Mouse (Mus musculus) forebrain, embryonic 11.5 days (tissue): ENCODE results near the gene Rps6ka5. TPM values are rescaled to one million over a fixed set of nuclear protein-coding genes. Genes with fewer than 3 reads are reported as not detected.

Experiments used
- ATAC-seq: fragments of 200-750 bp; cut with Nextera tagmentation; replicated peaks from 2 replicates; pipeline ENCODE4 v1.8.0; 2017; ENCODE audit warnings: moderate TSS enrichment; ENCODE audit not compliant: low FRiP score
- DNase-seq: peaks from one replicate; pipeline ENCODE4 v3.0.0-alpha.2; 2017; ENCODE audit warnings: low spot score
- H3K27ac ChIP-seq: fragments of 300-500 bp; sonication (generic); 2 replicates; pipeline ENCODE4 v1.5.1; 2014; ENCODE audit warnings: low read depth, low read length
- H3K27me3 ChIP-seq: fragments of 300-500 bp; sonication (generic); 2 replicates; pipeline ENCODE4 v1.6.1; 2014; ENCODE audit warnings: mild to moderate bottlenecking, low read length, mixed read lengths; ENCODE audit not compliant: control insufficient read depth, insufficient read depth
- H3K36me3 ChIP-seq: fragments of 300-500 bp; sonication (generic); 2 replicates; pipeline ENCODE4 v1.6.1; 2014; ENCODE audit warnings: mild to moderate bottlenecking, low read length, moderate library complexity, mixed read lengths; ENCODE audit not compliant: control insufficient read depth, insufficient read depth
- H3K4me1 ChIP-seq: fragments of 300-500 bp; sonication (generic); replicated peaks from 2 replicates; pipeline ENCODE4 v1.6.1; 2014; ENCODE audit warnings: low read length, mixed read lengths; ENCODE audit not compliant: control insufficient read depth, insufficient read depth
- H3K4me2 ChIP-seq: fragments of 300-500 bp; sonication (generic); 2 replicates; pipeline ENCODE4 v1.6.1; 2014; ENCODE audit warnings: low read depth, mild to moderate bottlenecking, low read length, moderate library complexity, mixed read lengths; ENCODE audit not compliant: severe bottlenecking
- H3K4me3 ChIP-seq: fragments of 300-500 bp; sonication (generic); 2 replicates; pipeline ENCODE4 v1.5.1; 2014; ENCODE audit warnings: low read depth, low read length
- H3K9ac ChIP-seq: fragments of 300-500 bp; sonication (generic); 2 replicates; pipeline ENCODE4 v1.6.1; 2014; ENCODE audit warnings: low read length
- H3K9me3 ChIP-seq: fragments of 300-500 bp; sonication (generic); 2 replicates; pipeline ENCODE4 v1.6.1; 2016; ENCODE audit warnings: low read length, mixed read lengths; ENCODE audit not compliant: control insufficient read depth
- WGBS: fragments of 180-500 bp; shearing (Covaris S2); extraction: QIAGEN DNeasy Blood & Tissue Kit; methylation state at CpG from one replicate; pipeline ENCODE4 v1.1.7; 2014; 5-methylcytosine and 5-hydroxymethylcytosine counted together
- polyA plus RNA-seq: library from polyadenylated mRNA; unstranded; fragments of >200 nt; fragmentation: Nextera tagmentation; extraction: Ambion mirVana; gene quantifications from 2 replicates; pipeline ENCODE4 v1.2.1, GENCODE M21; 2014

Gene Rps6ka5
- polyA plus RNA-seq, 1 experiment from 2014 or later: 3.5 TPM

- H3K4me1 ChIP-seq: no peaks in the 10 kb centered on the region
- H3K9ac ChIP-seq: no peak overlapping the region
- no peak overlapping the region for H3K4me3 ChIP-seq
- no peaks in the 10 kb centered on the region for H3K36me3 ChIP-seq
- ATAC-seq (no peak), DNase-seq (no peak)
- 57% methylated on average over 2 of the region's 2 CpGs for WGBS
- H3K4me2 ChIP-seq: no peak overlapping the region
- H3K27me3 ChIP-seq: no peaks in the 10 kb centered on the region
- H3K27ac ChIP-seq: no peak overlapping the region
- no peaks in the 10 kb centered on the region for H3K9me3 ChIP-seq
Measured at GRCm38 (mm10) chr12:100578291-100578690, 148.5 kb downstream of the Rps6ka5 start.

GRCm38 (mm10) chr12:100575739-100576138, 151.0 kb downstream of the Rps6ka5 start:
- Histone ChIP-seq H3K4me2 (no peak overlapping the region), H3K9me3 (no peaks in the 10 kb centered on the region), H3K27ac (no peak overlapping the region), H3K27me3 (no peaks in the 10 kb centered on the region), H3K4me3 (no peak overlapping the region), H3K36me3 (no peaks in the 10 kb centered on the region), H3K4me1 (no peaks in the 10 kb centered on the region), H3K9ac (no peak overlapping the region)
- DNase-seq: no peak
- no peak for ATAC-seq
- WGBS: 90% methylated on average over 3 of the region's 3 CpGs

GRCm38 (mm10) chr12:100570522-100571072, 156.2 kb downstream of the Rps6ka5 start:
- H3K9ac ChIP-seq: no peak overlapping the region
- DNase-seq (no peak), ATAC-seq (no peak)
- 85% methylated on average over 12 of the region's 12 CpGs for WGBS
- H3K4me1 ChIP-seq: no peaks in the 10 kb centered on the region
- no peak overlapping the region for H3K4me3 ChIP-seq
- H3K27me3 ChIP-seq: no peaks in the 10 kb centered on the region
- no peak overlapping the region for H3K27ac ChIP-seq
- H3K36me3 ChIP-seq: no peaks in the 10 kb centered on the region
- H3K9me3 ChIP-seq: no peaks in the 10 kb centered on the region
- no peak overlapping the region for H3K4me2 ChIP-seq

- Histone ChIP-seq H3K4me3 (no peak overlapping the region), H3K4me1 (no peaks in the 10 kb centered on the region), H3K27ac (no peak overlapping the region), H3K4me2 (no peak overlapping the region), H3K9me3 (no peaks in the 10 kb centered on the region), H3K27me3 (no peaks in the 10 kb centered on the region), H3K9ac (no peak overlapping the region), H3K36me3 (no peaks in the 10 kb centered on the region)
- 91% methylated on average over 7 of the region's 7 CpGs for WGBS
- ATAC-seq: no peak
- DNase-seq: no peak
Measured at GRCm38 (mm10) chr12:100568831-100569230, 158.0 kb downstream of the Rps6ka5 start.

- Histone ChIP-seq H3K4me3 (no peak overlapping the region), H3K4me1 (no peaks in the 10 kb centered on the region), H3K36me3 (no peaks in the 10 kb centered on the region), H3K27ac (no peak overlapping the region), H3K9me3 (no peaks in the 10 kb centered on the region), H3K4me2 (no peak overlapping the region), H3K27me3 (no peaks in the 10 kb centered on the region), H3K9ac (no peak overlapping the region)
- WGBS: 85% methylated on average over 6 of the region's 6 CpGs
- DNase-seq: no peak
- no peak for ATAC-seq
Measured at GRCm38 (mm10) chr12:100568105-100568504, 158.7 kb downstream of the Rps6ka5 start.

GRCm38 (mm10) chr12:100567627-100568026, 159.2 kb downstream of the Rps6ka5 start:
- H3K4me1 ChIP-seq: no peaks in the 10 kb centered on the region
- H3K4me2 ChIP-seq: no peak overlapping the region
- no peak for DNase-seq
- no peaks in the 10 kb centered on the region for H3K27me3 ChIP-seq
- no peaks in the 10 kb centered on the region for H3K36me3 ChIP-seq
- H3K27ac ChIP-seq: no peak overlapping the region
- no peak for ATAC-seq
- H3K9me3 ChIP-seq: no peaks in the 10 kb centered on the region
- 83% methylated on average over 3 of the region's 3 CpGs for WGBS
- no peak overlapping the region for H3K9ac ChIP-seq
- H3K4me3 ChIP-seq: no peak overlapping the region

GRCm38 (mm10) chr12:100553675-100554074, 173.1 kb downstream of the Rps6ka5 start:
- H3K9me3 ChIP-seq: no peaks in the 10 kb centered on the region
- H3K4me3 ChIP-seq: no peak overlapping the region
- no peak overlapping the region for H3K9ac ChIP-seq
- no peak overlapping the region for H3K27ac ChIP-seq
- H3K27me3 ChIP-seq: no peaks in the 10 kb centered on the region
- DNase-seq (no peak), ATAC-seq (no peak)
- no peaks in the 10 kb centered on the region for H3K36me3 ChIP-seq
- H3K4me1 ChIP-seq: no peaks in the 10 kb centered on the region
- WGBS: 90% methylated on average over 6 of the region's 6 CpGs
- no peak overlapping the region for H3K4me2 ChIP-seq

GRCm38 (mm10) chr12:100551972-100552371, 174.8 kb downstream of the Rps6ka5 start:
- H3K36me3 ChIP-seq: no peaks in the 10 kb centered on the region
- no peak overlapping the region for H3K4me3 ChIP-seq
- ATAC-seq: no peak
- no peak overlapping the region for H3K9ac ChIP-seq
- no peaks in the 10 kb centered on the region for H3K9me3 ChIP-seq
- H3K4me1 ChIP-seq: no peaks in the 10 kb centered on the region
- no peak for DNase-seq
- no peaks in the 10 kb centered on the region for H3K27me3 ChIP-seq
- H3K27ac ChIP-seq: no peak overlapping the region
- H3K4me2 ChIP-seq: no peak overlapping the region
- 82% methylated on average over 1 of the region's 1 CpGs for WGBS

GRCm38 (mm10) chr12:100544194-100544567, 182.6 kb downstream of the Rps6ka5 start:
- Histone ChIP-seq H3K9ac (no peak overlapping the region), H3K27ac (no peak overlapping the region), H3K36me3 (no peaks in the 10 kb centered on the region), H3K4me1 (no peaks in the 10 kb centered on the region), H3K4me2 (no peak overlapping the region), H3K4me3 (no peak overlapping the region), H3K9me3 (no peaks in the 10 kb centered on the region), H3K27me3 (no peaks in the 10 kb centered on the region)
- ATAC-seq (no peak), DNase-seq (no peak)
- 87% methylated on average over 4 of the region's 4 CpGs for WGBS
